Mouse (Mus musculus) adrenal gland, postnatal 36 days (tissue): ENCODE data around the gene Gm28047. TPM values are rescaled to one million over a fixed set of nuclear protein-coding genes. Genes with fewer than 3 reads are reported as not detected.

ENCODE experiments used
- DNase-seq, 2 experiments: peaks; one replicate each; pipeline ENCODE4 v3.0.0; 2021; ENCODE audit warnings: mixed read lengths in 1 of 2
- total RNA-seq, 2 experiments: library from RNA; stranded (reverse); gene quantifications; 2 replicates each; pipeline ENCODE4 v1.2.3; 2021

Gene Gm28047
- total RNA-seq, 2 experiments from 2014 or later: 1.2 to 1.4 TPM

- DNase-seq: peak; percentile 58 to 75
These were observed 78.0 kb downstream of the Gm28047 start for GRCm38 (mm10) chr15:102546677-102547427.

DNA sequence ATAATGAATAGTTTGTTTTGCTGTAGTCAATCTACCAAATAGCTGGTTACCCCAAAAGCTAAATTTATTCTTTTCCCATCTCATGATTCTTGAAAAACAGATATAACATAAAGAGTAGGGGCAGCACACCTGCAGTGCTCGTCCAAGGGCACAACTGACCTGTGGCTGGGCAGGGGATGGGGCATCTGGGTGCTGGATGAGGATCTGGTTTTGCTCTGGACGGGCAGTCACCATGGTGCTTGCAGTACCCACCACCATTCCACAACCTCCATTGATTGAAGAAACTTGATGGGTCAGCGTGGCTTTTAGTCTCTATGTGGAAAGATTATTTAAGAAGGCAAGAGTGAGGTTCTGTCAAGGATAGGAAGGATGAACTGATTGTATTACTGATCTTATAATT is 78.6 kb downstream of the Gm28047 start:
- DNase-seq: no peak

DNA sequence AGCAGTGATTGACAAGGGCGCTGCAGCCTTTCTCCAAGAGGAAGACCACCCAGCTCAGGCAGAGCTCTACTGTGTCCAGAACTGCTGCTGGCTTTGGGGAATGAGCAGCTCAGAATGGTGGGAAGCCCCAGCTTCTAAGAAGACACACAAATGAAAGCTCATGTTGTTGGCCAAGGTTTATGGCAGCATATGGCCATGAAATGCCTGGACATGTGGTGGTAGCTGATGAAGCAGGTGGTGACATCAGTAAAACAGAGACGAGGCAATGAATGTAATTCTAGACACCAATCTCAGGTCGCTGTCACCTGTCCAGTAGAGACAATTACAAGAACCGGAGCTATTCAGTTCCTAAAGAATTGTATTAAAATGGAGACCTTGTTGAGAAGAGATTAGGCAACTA is 80.1 kb downstream of the Gm28047 start:
- no peak for DNase-seq

DNA sequence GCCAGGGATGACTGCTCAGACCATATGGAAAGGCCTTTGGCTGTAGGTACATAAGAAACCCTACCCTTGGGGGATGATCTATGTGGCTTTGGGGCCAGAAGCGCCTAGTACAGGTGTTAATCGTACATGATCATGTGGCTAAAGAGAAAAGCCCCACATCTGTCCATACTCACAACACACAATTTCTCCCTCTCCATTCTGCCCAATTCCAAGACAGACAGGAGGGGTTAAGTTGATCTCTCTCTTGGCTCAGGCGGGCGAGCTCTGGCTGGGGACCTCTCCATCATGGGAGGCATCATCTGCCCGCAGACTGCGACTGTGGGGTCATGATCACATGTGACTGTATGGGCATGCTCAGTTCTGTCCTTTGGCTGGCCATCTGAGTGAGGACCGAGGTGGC is 90.9 kb downstream of the Gm28047 start:
- DNase-seq: no peak

DNA sequence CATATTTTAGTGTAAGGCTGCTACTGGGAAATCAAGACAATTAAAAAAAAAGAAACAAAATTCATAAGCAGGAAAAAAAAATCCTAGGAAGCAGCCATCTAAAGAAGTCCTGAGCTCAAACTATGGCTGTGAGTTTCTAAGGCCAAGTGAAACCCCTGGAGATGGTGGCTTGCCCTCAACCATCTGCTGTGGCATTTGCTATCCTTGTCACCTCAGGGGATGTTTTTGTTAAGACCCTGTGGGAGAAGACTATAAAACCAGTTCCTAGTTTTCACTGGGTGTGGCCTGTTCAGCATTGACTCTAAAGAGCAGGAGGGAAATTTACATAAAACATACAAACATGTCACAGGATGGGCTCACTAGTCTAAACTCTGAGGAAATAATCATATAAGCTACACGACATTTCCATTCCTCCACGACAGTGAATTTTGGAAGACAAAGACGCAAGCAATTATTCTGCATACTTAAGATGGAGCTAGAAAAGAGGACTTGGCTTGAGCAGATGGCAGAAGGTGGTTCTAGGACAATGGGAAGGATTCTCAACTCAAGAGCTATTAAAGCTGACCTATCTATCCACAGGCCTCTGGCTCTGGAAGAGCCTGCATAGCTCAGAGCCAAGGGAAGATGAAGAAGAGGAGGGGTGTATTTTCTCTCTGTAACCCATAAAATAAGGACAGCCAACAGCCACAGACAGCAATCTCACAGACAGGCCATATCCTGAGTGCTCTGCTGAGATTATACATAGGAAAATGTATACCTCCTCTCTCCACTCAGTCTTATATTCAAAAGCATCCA is 92.6 kb downstream of the Gm28047 start:
- no peak for DNase-seq

DNA sequence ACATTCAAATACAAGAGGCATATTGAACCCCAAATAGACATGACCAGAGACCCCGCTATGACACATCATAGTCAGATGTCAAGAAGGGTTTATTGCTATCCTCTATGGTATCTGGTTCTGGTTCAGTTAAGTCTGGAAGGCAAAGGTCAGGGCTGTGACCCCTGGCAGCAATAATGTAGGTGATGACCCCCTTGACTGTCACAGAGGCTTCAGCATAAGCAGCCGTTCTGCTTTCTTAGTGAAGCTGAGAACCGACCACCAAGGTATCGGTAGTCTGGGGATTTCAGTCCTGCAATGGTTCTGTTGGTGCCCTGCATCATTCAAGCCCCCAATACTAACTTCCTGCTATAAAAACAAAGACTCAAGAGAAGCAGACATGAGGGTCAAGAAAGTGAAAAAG is 93.3 kb downstream of the Gm28047 start:
- no peak for DNase-seq

DNA sequence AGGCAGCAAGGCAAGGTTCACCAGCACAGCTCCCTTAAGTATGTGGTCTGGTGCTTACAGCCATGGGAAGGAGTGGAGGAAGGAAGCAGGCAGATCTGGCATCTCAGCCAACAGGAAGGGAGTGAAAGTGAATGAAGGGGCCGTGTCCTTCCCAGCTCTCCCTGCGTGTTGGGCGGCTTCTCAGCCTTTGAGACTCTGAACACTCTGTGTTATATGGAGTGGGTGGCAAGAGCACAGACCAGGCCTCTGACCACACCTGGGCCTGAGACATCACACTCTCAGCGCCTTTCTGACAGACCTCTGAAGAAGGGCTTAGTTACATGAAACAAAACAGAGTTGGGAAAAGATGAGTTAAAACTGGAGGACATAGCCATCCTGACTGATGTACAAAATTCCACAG is 94.3 kb downstream of the Gm28047 start:
- no peak for DNase-seq

GRCm38 (mm10) chr15:102528396-102528795 is 96.5 kb downstream of the Gm28047 start:
- no peak for DNase-seq

GRCm38 (mm10) chr15:102527936-102528335 is 96.9 kb downstream of the Gm28047 start:
- DNase-seq: no peak

GRCm38 (mm10) chr15:102526111-102527002 is 98.5 kb downstream of the Gm28047 start:
- no peak for DNase-seq

- DNase-seq: peak; percentile 76 to 84
These were observed 99.9 kb downstream of the Gm28047 start, which contains the start of gene Npff for GRCm38 (mm10) chr15:102524892-102525485. Npff (minus strand) TSS chr15:102524942.

DNA sequence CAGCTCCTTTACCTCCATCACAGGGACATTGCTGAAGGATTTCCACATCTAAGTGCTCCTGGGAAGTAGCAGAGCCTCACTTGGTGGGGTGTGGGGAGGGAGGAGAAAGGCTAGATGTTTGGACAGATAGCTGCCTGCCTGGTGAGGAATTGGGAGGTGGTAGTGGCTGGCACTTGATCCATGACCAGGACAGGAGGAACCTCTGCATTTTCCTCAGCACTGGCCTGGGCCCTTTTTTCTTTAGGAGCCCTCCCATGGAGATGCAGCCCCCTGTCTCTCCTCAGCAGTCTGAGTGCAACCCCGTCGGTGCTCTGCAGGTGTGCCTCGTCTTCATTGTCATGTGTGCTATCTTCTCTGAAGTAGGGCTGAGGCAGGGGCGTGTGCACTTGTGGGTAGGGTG is 103.4 kb downstream of the Gm28047 start:
- DNase-seq: no peak

- no peak for DNase-seq
These were observed 104.5 kb downstream of the Gm28047 start for GRCm38 (mm10) chr15:102520416-102520815.

DNA sequence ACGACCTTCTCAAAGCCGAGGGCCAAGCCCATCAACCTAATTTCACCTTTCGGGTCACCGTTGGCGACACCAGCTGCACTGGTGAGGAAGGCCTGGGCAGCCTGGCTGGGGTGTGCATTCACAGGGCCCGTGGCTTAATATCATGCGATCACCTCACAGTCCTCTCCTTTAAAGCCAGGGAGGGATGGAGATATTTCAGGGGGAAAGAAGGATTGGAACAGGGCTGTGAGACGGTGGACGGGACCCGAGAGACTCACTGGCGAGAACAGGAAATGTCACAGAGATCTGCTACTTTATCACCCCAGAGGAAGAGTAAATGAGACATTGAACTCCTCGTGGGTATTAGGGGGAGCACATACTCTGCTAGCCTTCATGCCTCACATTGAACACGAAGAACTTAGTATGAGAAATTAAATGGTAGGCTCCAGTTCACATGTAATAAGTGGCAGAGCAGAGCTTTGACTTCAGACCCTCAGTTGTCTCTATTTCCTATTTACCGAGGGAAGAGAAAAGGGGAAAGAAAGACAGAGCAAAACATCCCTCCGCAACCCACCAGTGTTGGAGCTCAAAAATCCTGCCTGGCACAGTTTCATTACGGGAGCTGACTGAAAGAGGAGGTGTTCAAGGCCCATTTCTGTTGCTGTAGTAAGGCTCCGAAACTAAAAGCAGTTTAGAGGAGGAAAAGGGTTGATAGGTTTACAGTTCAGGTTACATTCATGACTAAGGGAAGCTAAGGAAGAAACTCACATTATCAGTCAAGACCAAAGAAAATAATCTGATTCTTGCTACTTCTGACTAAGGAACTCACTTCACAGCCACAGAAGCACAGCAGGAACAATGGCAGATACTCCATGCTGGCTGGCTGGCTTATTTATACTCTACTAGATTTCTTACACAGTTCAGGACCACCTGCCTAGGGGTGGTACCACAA is 105.4 kb downstream of the Gm28047 start:
- DNase-seq: no peak

- DNase-seq: no peak
These were observed 106.0 kb downstream of the Gm28047 start for GRCm38 (mm10) chr15:102518859-102519201.

DNA sequence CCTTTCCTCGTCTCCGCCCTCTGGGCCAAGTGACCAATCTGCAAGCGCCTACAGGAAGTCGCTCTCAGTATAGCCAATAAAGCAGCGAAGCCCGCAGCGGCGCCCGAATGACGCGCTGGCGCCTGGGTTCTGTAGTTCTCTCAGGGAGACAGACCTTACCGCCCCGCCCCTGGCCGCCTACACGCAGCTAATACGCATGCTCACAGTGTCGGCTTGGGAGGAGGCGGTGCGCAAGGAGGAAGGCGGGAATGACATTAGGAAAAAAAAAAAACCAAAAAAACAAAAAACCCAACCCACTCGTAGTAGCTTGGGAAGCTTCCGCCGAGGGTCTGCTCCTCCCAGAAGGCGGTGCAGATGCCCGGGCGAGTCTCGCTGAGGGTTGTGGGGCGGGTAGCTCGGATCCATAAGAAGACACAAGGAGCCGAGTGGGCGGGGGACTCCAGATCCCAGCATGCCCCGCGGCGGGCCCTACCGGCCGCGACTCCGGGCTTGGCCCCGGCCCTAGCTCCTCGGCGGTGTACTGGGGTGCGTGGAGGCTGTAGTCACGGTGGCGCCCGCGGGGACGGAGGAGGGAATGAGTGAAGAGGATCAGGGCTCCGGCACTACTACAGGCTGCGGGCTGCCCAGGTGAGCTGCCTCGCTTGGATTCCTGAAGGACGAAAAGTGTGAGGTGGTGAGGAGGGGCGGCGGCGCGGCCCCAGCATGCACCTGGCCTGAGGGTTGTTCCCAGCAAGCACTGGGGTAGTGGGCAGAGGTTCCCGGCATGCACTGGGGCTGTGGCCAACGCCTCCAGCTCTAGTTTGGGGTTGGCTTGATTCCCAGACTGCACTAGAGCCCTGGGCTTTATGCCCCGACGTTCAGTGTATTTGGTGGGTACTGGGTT is 106.7 kb downstream of the Gm28047 start, which contains the start of gene Tarbp2:
Gene Tarbp2 (plus strand): TSS at position 217 of the 883 bp plus-strand sequence.
- peak; percentile 99 to 100 for DNase-seq

DNA sequence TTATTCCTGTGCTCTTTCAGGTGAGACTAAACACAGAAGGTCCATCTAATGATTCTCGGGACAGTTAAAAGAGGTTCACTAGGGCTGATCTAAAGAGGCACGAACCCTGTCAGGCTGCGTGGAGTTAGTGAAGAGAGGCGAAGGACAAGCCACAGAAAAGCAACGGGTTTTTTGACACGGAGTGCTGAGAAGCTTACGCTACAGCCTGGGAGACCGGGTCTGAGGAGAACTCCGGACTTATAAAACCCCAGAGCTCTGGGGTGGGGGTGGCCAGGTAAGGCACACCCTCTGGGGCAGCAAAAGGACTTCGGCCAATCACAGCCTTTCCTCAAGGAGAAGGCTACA is 107.3 kb downstream of the Gm28047 start:
- no peak for DNase-seq

GRCm38 (mm10) chr15:102516728-102517404 is 108.0 kb downstream of the Gm28047 start, which contains the start of gene Map3k12:
Map3k12 (minus strand) TSS chr15:102517064.
- peak; percentile 80 to 87 for DNase-seq

DNA sequence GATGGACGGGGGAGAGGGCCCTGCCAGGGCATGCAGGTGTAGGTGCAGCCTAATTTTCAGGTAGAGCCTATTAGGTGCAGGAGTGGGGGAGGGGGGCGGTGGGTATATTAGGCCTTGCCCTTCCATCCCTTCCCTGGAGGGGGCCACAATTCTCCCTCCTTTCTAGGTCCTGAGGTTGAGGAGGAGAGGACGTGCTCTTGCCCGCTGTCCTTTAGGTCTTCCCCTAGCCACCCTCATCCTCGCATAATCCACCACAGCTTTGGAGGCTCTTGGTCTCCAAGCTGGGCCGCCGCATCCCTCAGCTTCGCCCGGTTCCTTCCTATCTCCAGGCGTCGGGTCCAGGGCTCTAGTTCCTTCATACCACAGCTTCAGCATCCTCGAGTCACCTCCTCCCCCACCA is 108.6 kb downstream of the Gm28047 start:
- DNase-seq: no peak
